Mouse (Mus musculus) right cerebral cortex, postnatal 4 days (tissue): ENCODE measurements around the gene P4ha2.
A peak's percentile ranks its signal among the peaks of the same experiment; 100 is the strongest.

Experiments used
- DNase-seq: peaks from one replicate; pipeline ENCODE4 v3.0.0-alpha.2; 2022

Gene P4ha2

GRCm38 (mm10) chr11:54068520-54069371 lies 31.1 kb upstream of the P4ha2 start, which contains the start of gene Pdlim4:
Pdlim4 (minus strand) TSS chr11:54069014.
- peak; percentile 64 for DNase-seq

DNA sequence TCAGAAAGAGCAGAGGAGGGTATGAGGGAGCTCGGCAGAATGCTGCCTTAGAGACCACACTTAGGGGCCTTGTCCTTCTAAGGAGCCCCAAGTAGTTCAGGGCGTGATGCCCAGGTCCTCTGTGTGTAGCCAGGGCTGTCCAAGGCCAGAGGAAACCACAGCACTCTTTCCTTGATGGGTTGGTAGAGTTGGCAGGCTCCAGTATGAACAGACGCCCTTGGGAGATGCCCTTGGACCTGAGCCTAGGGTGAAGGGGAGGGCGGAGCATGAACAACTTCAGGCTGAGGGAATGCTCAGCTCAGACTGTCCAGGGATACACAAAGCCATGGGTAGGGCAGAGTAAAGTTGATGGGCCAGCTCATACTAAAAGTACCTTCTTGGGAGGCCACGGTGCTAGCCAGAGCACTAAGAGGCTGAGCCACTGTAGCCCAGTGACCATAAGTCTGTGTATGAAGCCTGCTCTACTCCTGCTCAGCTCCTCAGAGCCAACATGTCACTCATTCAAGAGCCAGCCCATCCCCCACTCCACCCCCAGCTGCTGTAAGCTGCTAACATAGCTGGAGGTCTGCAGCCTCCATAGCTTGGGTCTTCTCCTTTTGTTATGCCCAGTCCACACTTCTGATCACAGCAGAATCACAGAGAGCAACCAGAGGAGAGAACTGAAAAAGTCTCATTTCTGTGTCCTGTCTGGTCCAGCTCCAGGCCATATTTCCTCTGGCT lies 28.0 kb upstream of the P4ha2 start:
- no peak for DNase-seq

GRCm38 (mm10) chr11:54073291-54073690 lies 26.6 kb upstream of the P4ha2 start:
- no peak for DNase-seq

DNA sequence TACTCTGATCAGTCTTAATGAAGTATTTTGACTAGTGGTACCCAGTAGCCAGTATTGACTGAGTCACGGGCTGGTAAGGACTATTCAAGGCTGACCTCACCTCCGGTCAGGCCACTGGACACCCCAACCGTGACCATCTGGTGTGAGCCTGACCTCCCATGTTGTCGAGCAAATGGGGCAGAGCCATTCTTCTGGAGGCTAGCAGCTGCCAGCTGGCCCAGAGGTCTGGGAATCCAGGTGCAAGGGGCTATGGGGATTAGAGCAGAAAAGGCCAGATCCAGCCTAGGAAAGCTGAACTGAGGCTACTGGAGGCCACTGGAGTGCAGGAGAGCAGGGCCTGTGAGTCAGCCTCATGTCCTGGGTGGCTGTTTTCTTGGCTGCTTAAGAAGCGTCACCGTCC lies 24.5 kb upstream of the P4ha2 start:
- no peak for DNase-seq

DNA sequence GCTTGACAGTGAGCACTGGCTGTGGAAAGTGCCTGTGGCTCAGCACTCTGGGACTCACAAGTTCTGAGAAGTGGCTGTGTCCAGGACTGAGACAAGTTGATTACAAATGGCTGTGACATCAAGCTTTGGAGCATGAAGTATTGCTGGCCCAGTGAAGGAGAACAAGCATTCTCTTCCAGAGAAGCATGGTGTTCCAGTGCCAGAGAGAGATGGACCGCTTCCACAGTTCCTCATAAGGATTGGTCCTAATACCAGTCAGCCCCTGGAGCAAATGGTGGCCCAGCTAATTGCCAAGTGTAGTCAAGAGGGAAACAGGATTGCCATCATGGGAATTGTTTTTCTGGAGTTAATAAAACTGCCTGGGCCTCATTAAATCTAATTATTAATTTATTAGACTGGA lies 23.8 kb upstream of the P4ha2 start:
- no peak for DNase-seq

DNA sequence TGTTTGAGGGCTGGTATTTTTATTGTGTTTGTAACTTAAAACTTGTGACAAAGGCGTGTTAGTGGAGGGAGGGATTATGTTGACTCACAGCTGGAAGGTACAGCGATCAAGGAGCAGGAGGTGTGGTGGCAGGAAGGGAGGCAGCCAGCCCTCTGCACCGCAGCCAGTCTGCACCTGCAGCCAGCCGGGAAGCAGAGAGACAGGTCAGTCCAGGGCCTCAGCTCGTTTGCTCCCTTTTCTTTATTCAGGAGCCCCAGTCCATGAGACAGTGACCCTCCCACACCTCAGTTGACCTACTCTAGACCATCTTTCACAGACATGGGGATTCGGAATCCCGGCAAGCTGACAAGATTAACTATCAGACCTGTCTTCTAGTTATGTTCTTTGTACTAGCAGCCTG lies 19.5 kb upstream of the P4ha2 start:
- DNase-seq, result no peak

DNA sequence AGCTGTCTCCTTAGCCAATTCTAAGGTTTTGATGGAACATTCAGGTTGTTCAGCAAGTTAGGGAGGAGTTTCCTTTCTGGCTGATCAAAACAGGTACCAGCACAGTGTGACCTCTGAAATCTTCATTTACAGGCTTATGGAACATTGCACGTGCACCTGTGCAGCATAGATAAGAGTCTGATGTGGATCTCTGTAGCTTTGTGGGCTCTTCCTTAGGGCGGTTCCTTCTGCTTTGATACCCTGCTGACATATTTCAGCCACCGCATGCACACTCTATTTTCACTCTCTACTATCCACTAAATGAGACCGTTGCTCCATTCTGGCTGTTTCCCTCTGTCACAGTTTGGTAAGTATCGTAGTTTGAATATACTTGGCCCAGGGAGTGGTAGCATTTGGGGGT lies 17.2 kb upstream of the P4ha2 start:
- no peak for DNase-seq

DNA sequence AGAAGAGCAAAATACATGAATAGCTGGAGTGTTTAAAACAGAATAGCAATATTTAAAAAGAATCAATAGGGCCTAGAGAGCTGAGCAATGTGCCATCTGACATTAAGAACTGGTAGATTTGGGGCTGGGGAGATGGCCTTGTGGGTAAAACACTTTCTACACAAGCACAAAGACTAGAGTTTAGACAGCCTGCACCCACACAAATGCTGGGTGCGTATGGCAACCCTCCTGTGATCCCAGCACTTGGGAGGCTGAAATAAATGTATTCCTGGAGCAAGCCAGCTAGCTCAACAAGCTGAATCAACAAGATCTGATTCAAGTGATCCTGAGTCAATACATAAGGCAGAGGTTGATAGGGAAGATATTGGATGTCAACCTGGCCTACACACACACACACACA lies 14.9 kb upstream of the P4ha2 start:
- DNase-seq, result no peak

GRCm38 (mm10) chr11:54085816-54086215 lies 14.1 kb upstream of the P4ha2 start:
- DNase-seq, result no peak

- no peak for DNase-seq
Measured at GRCm38 (mm10) chr11:54088253-54088946, 11.5 kb upstream of the P4ha2 start.

DNA sequence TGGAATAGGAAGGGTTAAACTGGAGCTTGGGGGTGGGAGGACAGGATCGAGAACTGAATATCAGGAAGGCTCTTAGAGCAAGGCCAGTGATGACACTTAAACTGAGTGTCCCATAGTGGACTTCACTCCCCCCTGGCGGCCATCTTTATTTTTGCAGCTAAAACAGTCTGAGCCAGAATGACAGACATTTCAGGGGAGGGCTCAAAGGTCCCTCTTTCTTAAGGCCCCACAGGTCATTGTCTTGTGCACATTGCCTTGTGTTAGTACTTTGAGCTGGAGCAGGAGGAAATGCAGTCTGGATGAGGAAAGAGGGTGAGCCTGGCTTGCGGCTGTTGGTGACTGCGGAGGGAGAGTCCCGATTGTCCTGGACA lies 11.0 kb upstream of the P4ha2 start:
- DNase-seq, result peak; percentile 82

GRCm38 (mm10) chr11:54090091-54090879 lies 9.6 kb upstream of the P4ha2 start:
- DNase-seq, result no peak

GRCm38 (mm10) chr11:54091726-54092125 lies 8.2 kb upstream of the P4ha2 start:
- DNase-seq, result peak; percentile 32

GRCm38 (mm10) chr11:54092188-54092587 lies 7.7 kb upstream of the P4ha2 start:
- DNase-seq, result no peak

DNA sequence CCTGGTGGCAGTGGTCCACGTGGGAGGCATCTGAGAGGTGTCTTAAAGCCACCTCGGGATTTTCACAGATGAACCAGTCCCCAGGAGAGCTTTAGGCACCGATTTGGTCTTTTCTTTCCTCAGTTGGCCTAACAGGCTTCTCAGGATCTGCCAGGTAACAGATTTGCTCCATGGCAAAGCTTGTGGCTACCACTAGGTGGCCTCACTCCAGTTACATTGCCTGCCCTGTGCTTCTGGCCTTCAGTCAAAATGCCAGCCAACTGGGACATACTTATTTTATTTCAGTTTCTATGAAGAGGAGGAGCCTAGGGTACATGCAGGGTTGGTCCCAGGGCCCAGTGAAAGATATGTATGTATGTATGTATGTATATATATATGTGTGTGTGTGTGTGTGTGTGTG lies 6.9 kb upstream of the P4ha2 start:
- no peak for DNase-seq

GRCm38 (mm10) chr11:54100692-54101591 lies 1.0 kb downstream of the P4ha2 start:
- peak; percentile 76 for DNase-seq

- DNase-seq, result no peak
Measured at GRCm38 (mm10) chr11:54101701-54102100, 1.8 kb downstream of the P4ha2 start.

GRCm38 (mm10) chr11:54102706-54103449 lies 3.0 kb downstream of the P4ha2 start:
- no peak for DNase-seq

DNA sequence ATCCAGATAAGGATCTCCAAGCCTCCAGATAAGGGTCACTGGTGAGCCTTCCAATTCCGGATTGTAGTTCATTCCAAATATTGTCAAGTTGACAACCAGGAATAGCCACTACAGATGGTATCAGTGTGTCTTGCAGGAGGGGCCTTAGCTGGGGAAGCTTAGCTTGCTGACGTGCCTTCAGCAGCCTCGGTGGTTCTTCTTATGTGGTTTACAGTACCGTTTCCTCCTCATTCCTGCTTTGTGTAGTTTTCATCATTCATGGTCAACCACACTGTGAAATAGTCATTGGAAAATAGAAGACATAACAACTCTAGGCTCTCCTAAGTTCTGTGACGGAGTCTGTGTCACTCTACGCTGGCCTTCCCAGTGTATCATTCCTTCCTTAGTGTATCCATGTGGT lies 5.1 kb downstream of the P4ha2 start:
- no peak for DNase-seq

GRCm38 (mm10) chr11:54106676-54107075 lies 6.8 kb downstream of the P4ha2 start:
- DNase-seq, result no peak

- no peak for DNase-seq
Measured at GRCm38 (mm10) chr11:54107239-54107638, 7.3 kb downstream of the P4ha2 start.
